Mouse (Mus musculus): ENCODE measurements around the gene Baz2b. TPM values are rescaled to one million over a fixed set of nuclear protein-coding genes. Genes with fewer than 3 reads are reported as not detected.
"Not testable (repeated sequence)": the region's sequence is repeated elsewhere in the genome, so short reads cannot be mapped to it uniquely, and the experiment has no call there.

Gene Baz2b
- polyA plus RNA-seq, 1 experiment from 2014 or later = 34.0 TPM

GRCm38 (mm10) chr2:60138751-60139162, 70.9 kb downstream of the Baz2b start:
- Histone ChIP-seq H3K4me2 (replicated peaks; ENCODE audit: low read depth) (no peak overlapping the region), H3K27ac (replicated peaks) (no peak overlapping the region), H3K9ac (ENCODE audit: low read length) (no peak overlapping the region), H3K4me3 (ENCODE audit: low read depth, low read length) (no peak overlapping the region), H3K9me3 (ENCODE audit: control insufficient read depth, low read length) (no peaks in the 10 kb centered on the region), H3K36me3 (ENCODE audit: control insufficient read depth, insufficient read depth, low read length) (no peaks in the 10 kb centered on the region), H3K27me3 (ENCODE audit: control insufficient read depth, insufficient read depth, low read length) (no peaks in the 10 kb centered on the region), H3K4me1 (replicated peaks; ENCODE audit: control insufficient read depth, insufficient read depth) (no peaks in the 10 kb centered on the region)
- DNase-seq (ENCODE audit: low spot score) = no peak
- ATAC-seq (ENCODE audit: low FRiP score, low TSS enrichment) = no peak
- WGBS = 13% methylated on average over 7 of the region's 7 CpGs
- TF ChIP-seq CTCF (IDR thresholded peaks at IDR 0.05; ENCODE audit: low read depth) = no peak
- no peak for TF ChIP-seq EP300 (optimal IDR thresholded peaks at IDR 0.05)

- Histone ChIP-seq H3K4me2 (replicated peaks; ENCODE audit: low read depth) (no peak overlapping the region), H3K4me1 (replicated peaks; ENCODE audit: control insufficient read depth, insufficient read depth) (no peaks in the 10 kb centered on the region), H3K36me3 (ENCODE audit: control insufficient read depth, insufficient read depth, low read length) (no peaks in the 10 kb centered on the region), H3K27ac (replicated peaks) (no peak overlapping the region), H3K9ac (ENCODE audit: low read length) (no peak overlapping the region), H3K9me3 (ENCODE audit: control insufficient read depth, low read length) (no peaks in the 10 kb centered on the region), H3K4me3 (ENCODE audit: low read depth, low read length) (no peak overlapping the region), H3K27me3 (ENCODE audit: control insufficient read depth, insufficient read depth, low read length) (no peaks in the 10 kb centered on the region)
- WGBS = 48% methylated on average over 2 of the region's 2 CpGs
- TF ChIP-seq EP300 (optimal IDR thresholded peaks at IDR 0.05) (no peak), CTCF (IDR thresholded peaks at IDR 0.05; ENCODE audit: low read depth) (no peak)
- no peak for DNase-seq (ENCODE audit: low spot score)
- ATAC-seq (ENCODE audit: low FRiP score, low TSS enrichment) = no peak
Measured at GRCm38 (mm10) chr2:60135796-60136195, 73.8 kb downstream of the Baz2b start.

GRCm38 (mm10) chr2:60134958-60135357, 74.7 kb downstream of the Baz2b start:
- not testable (repeated sequence) for H3K27me3 ChIP-seq (ENCODE audit: control insufficient read depth, insufficient read depth, low read length)
- WGBS = 88% methylated on average over 7 of the region's 7 CpGs

GRCm38 (mm10) chr2:60133072-60133471, 76.6 kb downstream of the Baz2b start:
- Histone ChIP-seq H3K4me1 (replicated peaks; ENCODE audit: control insufficient read depth, insufficient read depth) (no peaks in the 10 kb centered on the region), H3K36me3 (ENCODE audit: control insufficient read depth, insufficient read depth, low read length) (no peaks in the 10 kb centered on the region), H3K9me3 (ENCODE audit: control insufficient read depth, low read length) (no peaks in the 10 kb centered on the region), H3K4me3 (ENCODE audit: low read depth, low read length) (no peak overlapping the region), H3K27ac (replicated peaks) (no peak overlapping the region), H3K4me2 (replicated peaks; ENCODE audit: low read depth) (no peak overlapping the region), H3K27me3 (ENCODE audit: control insufficient read depth, insufficient read depth, low read length) (no peaks in the 10 kb centered on the region), H3K9ac (ENCODE audit: low read length) (no peak overlapping the region)
- DNase-seq (ENCODE audit: low spot score) (no peak), ATAC-seq (ENCODE audit: low FRiP score, low TSS enrichment) (no peak)
- no peak for TF ChIP-seq CTCF (IDR thresholded peaks at IDR 0.05; ENCODE audit: low read depth)
- 79% methylated on average over 2 of the region's 2 CpGs for WGBS

More at GRCm38 (mm10) chr2:60134958-60135357, 74.7 kb downstream of the Baz2b start:
- H3K4me1 ChIP-seq (replicated peaks; ENCODE audit: control insufficient read depth, insufficient read depth); ATAC-seq (ENCODE audit: low FRiP score, low TSS enrichment); H3K4me3 ChIP-seq (ENCODE audit: low read depth, low read length); DNase-seq (ENCODE audit: low spot score); H3K27ac ChIP-seq (replicated peaks); H3K9ac ChIP-seq (ENCODE audit: low read length); H3K36me3 ChIP-seq (ENCODE audit: control insufficient read depth, insufficient read depth, low read length); H3K9me3 ChIP-seq (ENCODE audit: control insufficient read depth, low read length); H3K4me2 ChIP-seq (replicated peaks; ENCODE audit: low read depth): not testable (repeated sequence)

- H3K36me3 ChIP-seq (ENCODE audit: control insufficient read depth, insufficient read depth, low read length) = no peaks in the 10 kb centered on the region
- TF ChIP-seq CTCF (IDR thresholded peaks at IDR 0.05; ENCODE audit: low read depth) (no peak), EP300 (optimal IDR thresholded peaks at IDR 0.05) (no peak)
- ATAC-seq (ENCODE audit: low FRiP score, low TSS enrichment) (no peak), DNase-seq (ENCODE audit: low spot score) (no peak)
- H3K4me3 ChIP-seq (ENCODE audit: low read depth, low read length) = no peak overlapping the region
- 47% methylated on average over 10 of the region's 10 CpGs for WGBS
- H3K4me1 ChIP-seq (replicated peaks; ENCODE audit: control insufficient read depth, insufficient read depth) = no peaks in the 10 kb centered on the region
- H3K27ac ChIP-seq (replicated peaks) = no peak overlapping the region
- H3K9me3 ChIP-seq (ENCODE audit: control insufficient read depth, low read length) = no peaks in the 10 kb centered on the region
- H3K27me3 ChIP-seq (ENCODE audit: control insufficient read depth, insufficient read depth, low read length) = no peaks in the 10 kb centered on the region
- H3K4me2 ChIP-seq (replicated peaks; ENCODE audit: low read depth) = no peak overlapping the region
- H3K9ac ChIP-seq (ENCODE audit: low read length) = no peak overlapping the region
Measured at GRCm38 (mm10) chr2:60132269-60133042, 77.2 kb downstream of the Baz2b start.

GRCm38 (mm10) chr2:60128631-60129030, 81.0 kb downstream of the Baz2b start:
- Histone ChIP-seq H3K9ac (ENCODE audit: low read length) (no peak overlapping the region), H3K4me3 (ENCODE audit: low read depth, low read length) (no peak overlapping the region), H3K27ac (replicated peaks) (no peak overlapping the region), H3K27me3 (ENCODE audit: control insufficient read depth, insufficient read depth, low read length) (no peaks in the 10 kb centered on the region), H3K9me3 (ENCODE audit: control insufficient read depth, low read length) (no peaks in the 10 kb centered on the region), H3K4me2 (replicated peaks; ENCODE audit: low read depth) (no peak overlapping the region), H3K4me1 (replicated peaks; ENCODE audit: control insufficient read depth, insufficient read depth) (no peaks in the 10 kb centered on the region), H3K36me3 (ENCODE audit: control insufficient read depth, insufficient read depth, low read length) (no peaks in the 10 kb centered on the region)
- DNase-seq (ENCODE audit: low spot score) = no peak
- no peak for ATAC-seq (ENCODE audit: low FRiP score, low TSS enrichment)
- 91% methylated on average over 7 of the region's 7 CpGs for WGBS
- TF ChIP-seq EP300 (optimal IDR thresholded peaks at IDR 0.05) (no peak), CTCF (IDR thresholded peaks at IDR 0.05; ENCODE audit: low read depth) (no peak)
